Mouse (Mus musculus): ENCODE data around the gene Sipa1. TPM values are rescaled to one million over a fixed set of nuclear protein-coding genes. Genes with fewer than 3 reads are reported as not detected.
A peak's percentile ranks its signal among the peaks of the same experiment; 100 is the strongest.

Gene Sipa1
- total RNA-seq, 2 experiments from 2014 or later, result 16.6 to 18.0 TPM

- no peak for DNase-seq
These were observed 21.9 kb downstream of the Sipa1 start for GRCm38 (mm10) chr19:5641641-5642040.

GRCm38 (mm10) chr19:5641021-5641420 lies 22.5 kb downstream of the Sipa1 start:
- DNase-seq, result no peak

GRCm38 (mm10) chr19:5640339-5640738 lies 23.2 kb downstream of the Sipa1 start:
- DNase-seq, result no peak

- DNase-seq, result no peak
These were observed 25.0 kb downstream of the Sipa1 start for GRCm38 (mm10) chr19:5638416-5639005.

- DNase-seq, result peak; percentile 85 to 89
These were observed 26.1 kb downstream of the Sipa1 start, which contains the start of gene Rela for GRCm38 (mm10) chr19:5637069-5638047. Gene Rela (plus strand): TSS chr19:5637483.

GRCm38 (mm10) chr19:5636571-5637041 lies 26.9 kb downstream of the Sipa1 start:
- no peak for DNase-seq

- DNase-seq, result no peak
These were observed 27.4 kb downstream of the Sipa1 start for GRCm38 (mm10) chr19:5636036-5636570.

GRCm38 (mm10) chr19:5632120-5632519 lies 31.4 kb downstream of the Sipa1 start:
- no peak for DNase-seq

- no peak for DNase-seq
These were observed 33.6 kb downstream of the Sipa1 start for GRCm38 (mm10) chr19:5629907-5630306.

- DNase-seq, result no peak
These were observed 38.2 kb downstream of the Sipa1 start for GRCm38 (mm10) chr19:5625311-5625710.

GRCm38 (mm10) chr19:5621884-5622283 lies 41.6 kb downstream of the Sipa1 start:
- DNase-seq, result no peak

GRCm38 (mm10) chr19:5620007-5620406 lies 43.5 kb downstream of the Sipa1 start:
- DNase-seq, result no peak

GRCm38 (mm10) chr19:5614953-5615352 lies 48.6 kb downstream of the Sipa1 start:
- no peak for DNase-seq

GRCm38 (mm10) chr19:5612762-5613411 lies 50.6 kb downstream of the Sipa1 start:
- DNase-seq, result no peak

- no peak for DNase-seq
These were observed 51.5 kb downstream of the Sipa1 start for GRCm38 (mm10) chr19:5611973-5612372.

- DNase-seq, result peak; percentile 95 to 96
These were observed 53.7 kb downstream of the Sipa1 start, which contains the start of gene Kat5 for GRCm38 (mm10) chr19:5609547-5610404. Gene Kat5 (minus strand): TSS chr19:5610237.

GRCm38 (mm10) chr19:5609171-5609546 lies 54.3 kb downstream of the Sipa1 start:
- no peak for DNase-seq

GRCm38 (mm10) chr19:5608707-5609106 lies 54.8 kb downstream of the Sipa1 start:
- DNase-seq, result no peak

GRCm38 (mm10) chr19:5607705-5608410 lies 55.6 kb downstream of the Sipa1 start:
- no peak for DNase-seq

- DNase-seq, result no peak
These were observed 57.3 kb downstream of the Sipa1 start for GRCm38 (mm10) chr19:5606196-5606595.

GRCm38 (mm10) chr19:5605126-5605525 lies 58.4 kb downstream of the Sipa1 start:
- peak; percentile 20 for DNase-seq
